Mouse (Mus musculus) R1 (cell line): ENCODE data around the gene Slc17a8.

Experiments
- DNase-seq: peaks from one replicate; pipeline ENCODE4 v3.0.0-alpha.2; 2018; ENCODE audit warnings: low read depth, low spot score

The Slc17a8 gene

GRCm38 (mm10) chr10:89527054-89527453, 94.0 kb downstream of the Slc17a8 start:
- DNase-seq: peak; percentile 9

GRCm38 (mm10) chr10:89525823-89526222, 95.2 kb downstream of the Slc17a8 start:
- DNase-seq: no peak
